Mouse (Mus musculus) E14TG2a.4 (cell line): Measurements from ENCODE around the gene Cnot1.

ENCODE experiments used
- CTCF ChIP-seq: conservative IDR thresholded peaks from 2 replicates; pipeline ENCODE4 v1.5.1; 2014; ENCODE audit warnings: low read length
- NANOG ChIP-seq: IDR thresholded peaks from 2 replicates; pipeline ENCODE4 v1.6.1; 2014; ENCODE audit warnings: borderline replicate concordance, low read length, mixed read lengths
- POU5F1 ChIP-seq: IDR thresholded peaks from 2 replicates; pipeline ENCODE4 v1.6.1; 2014; ENCODE audit warnings: low read length, borderline replicate concordance

- TF ChIP-seq CTCF (no peak), NANOG (no peak), POU5F1 (no peak)
These were observed 30.0 kb upstream of the Cnot1 start for GRCm38 (mm10) chr8:95837266-95837665.
